20 mouse cellular contexts compared by ENCODE assay signal in genomic region chr4:83274241-83274640, GRCm38 (mm10). TPM values are rescaled to one million over a fixed set of nuclear protein-coding genes. Genes with fewer than 3 reads are reported as not detected.
DNase-seq lines count a peak whose midpoint lies in the region; ATAC-seq lines count a peak whose summit lies in the region.
"Had no signal": no experiment of that assay in that cellular context is flagged by ENCODE, and none has a peak within 500 bp of the region (broad histone marks: within the 10 kb centered on the region; RNA-seq: fewer than 3 reads in every experiment).

No protein-coding gene starts in this region.

- WGBS in liver, embryonic 16.5 days (ENCODE audit: insufficient replicate concordance): 30% methylated on average over 2 of the region's 2 CpGs

- DNase-seq in spleen, adult 12 weeks (ENCODE audit: low spot score): no peak
- no peak for DNase-seq in thymus, postnatal 10 days (ENCODE audit: low spot score in 2 of 2)
- no peak for DNase-seq in urinary bladder, postnatal 36 days (ENCODE audit: low spot score in 2 of 2)
- DNase-seq: cerebellum, adult 2 months; cerebellum, postnatal 14 days; gastrocnemius, postnatal 25 days; heart, postnatal 4 days; kidney, postnatal 14 days; lung, adult 2 months; lung, postnatal 14 days; midbrain, embryonic 14.5 days; right cerebral cortex, postnatal 25 days had no signal

- H3K4me3 ChIP-seq in megakaryocyte, embryonic 14.5 days (replicated peaks): peak overlapping the region; percentile 90
- no peak overlapping the region for H3K4me3 ChIP-seq in liver, embryonic 16.5 days (ENCODE audit: low read depth, low read length)
- H3K4me3 ChIP-seq: hindbrain, embryonic 13.5 days; limb, embryonic 12.5 days had no signal

- H3K36me3 ChIP-seq in megakaryocyte, embryonic 14.5 days (replicated peaks; ENCODE audit: low read length): peaks cover 31% of the 10 kb centered on the region
- H3K36me3 ChIP-seq in liver, embryonic 16.5 days (ENCODE audit: control insufficient read depth, insufficient read depth): no peaks in the 10 kb centered on the region
- H3K36me3 ChIP-seq: hindbrain, embryonic 13.5 days; limb, embryonic 12.5 days had no signal

- H3K9me3 ChIP-seq in megakaryocyte, embryonic 14.5 days: no peaks in the 10 kb centered on the region
- no peaks in the 10 kb centered on the region for H3K9me3 ChIP-seq in liver, embryonic 16.5 days (replicated peaks; ENCODE audit: control insufficient read depth, low read length)
- H3K9me3 ChIP-seq: hindbrain, embryonic 13.5 days; limb, embryonic 12.5 days had no signal

- ATAC-seq in megakaryocyte, adult 5-6 weeks (ENCODE audit: poor library complexity, severe bottlenecking): no peak
- peak; percentile 4 for ATAC-seq in common myeloid progenitor, adult 5-6 weeks (replicated peaks; ENCODE audit: low read depth, poor library complexity, severe bottlenecking)
- no peak for ATAC-seq in liver, embryonic 16.5 days (ENCODE audit: low read depth)
- ATAC-seq: forebrain, embryonic 14.5 days; intestine, postnatal 0 days had no signal

- H3K9ac ChIP-seq in liver, embryonic 16.5 days (ENCODE audit: low read depth, low read length): no peak overlapping the region
- H3K9ac ChIP-seq: hindbrain, embryonic 13.5 days; limb, embryonic 12.5 days had no signal

- H3K4me1 ChIP-seq in megakaryocyte, embryonic 14.5 days: peaks cover 94% of the 10 kb centered on the region
- no peaks in the 10 kb centered on the region; the same call in 1 of the 2 replicates for H3K4me1 ChIP-seq in liver, embryonic 16.5 days (ENCODE audit: control insufficient read depth, low read depth, low read length)
- H3K4me1 ChIP-seq: hindbrain, embryonic 13.5 days had no signal

- no peaks in the 10 kb centered on the region for H3K27me3 ChIP-seq in megakaryocyte, embryonic 14.5 days (replicated peaks)
- no peaks in the 10 kb centered on the region for H3K27me3 ChIP-seq in liver, embryonic 16.5 days (ENCODE audit: control insufficient read depth, insufficient read depth, low read depth, low read length)
- H3K27me3 ChIP-seq: hindbrain, embryonic 13.5 days; limb, embryonic 12.5 days had no signal

- H3K27ac ChIP-seq in liver, embryonic 16.5 days (ENCODE audit: low read length): no peak overlapping the region
- H3K27ac ChIP-seq: hindbrain, embryonic 13.5 days; limb, embryonic 12.5 days had no signal

- peak overlapping the region; percentile 42; the same call in 1 of the 2 replicates for H3K4me2 ChIP-seq in liver, embryonic 16.5 days (ENCODE audit: low read depth, low read length)
- H3K4me2 ChIP-seq: hindbrain, embryonic 13.5 days; limb, embryonic 12.5 days had no signal

RNA-seq across cellular contexts. Expression of gene Ttc39b, which starts 49.8 kb away (rescaled TPM):
- polyA plus RNA-seq in megakaryocyte, embryonic 14.5 days (2012; ENCODE audit: insufficient read depth, low replicate concordance): 2.4 TPM in 1 of 2 replicates, not detected in the other
- 4.4 and 5.3 TPM in 2 replicates for total RNA-seq in megakaryocyte, adult 5-6 weeks (2015)
- 4.9 and 5.0 TPM in 2 replicates for total RNA-seq in megakaryocyte, adult 5-6 weeks (2017)
- total RNA-seq in common myeloid progenitor, adult 5-6 weeks (2017): 1.5 and 5.8 TPM in 2 replicates
- polyA plus RNA-seq in liver, embryonic 16.5 days (2015; fragmentation: Nextera tagmentation; extraction: Ambion mirVana): 1.5 and 1.8 TPM in 2 replicates
